Mouse (Mus musculus) heart, adult 18-20 months (tissue): ENCODE measurements around the gene Snrnp48. TPM values are rescaled to one million over a fixed set of nuclear protein-coding genes. Genes with fewer than 3 reads are reported as not detected.

Source experiments
- DNase-seq, 2 experiments: peaks; one replicate each; pipeline ENCODE4 v3.0.0; 2021 to 2022; ENCODE audit warnings: mixed read lengths in 1 of 2
- long read RNA-seq, 2 experiments: library from polyadenylated mRNA; stranded (forward); transcript quantifications; one replicate each; pipeline ENCODE4 v2.0.0; 2021
- total RNA-seq, 2 experiments: library from RNA; stranded (reverse); gene quantifications; 2 replicates each; pipeline ENCODE4 v1.2.3; 2021

The Snrnp48 gene
- total RNA-seq, result 10 to 100 TPM; 10.0 to 10.2 TPM
- long read RNA-seq, experiment 1, transcript Snrnp48-201 (9 exons, 1,785 nt), result major isoform, 6 of 13 reads
- long read RNA-seq, experiment 1, partial matches to known transcripts, result 6 of 13 reads
- long read RNA-seq, experiment 1, other reads (novel, unspliced or antisense), result 0 of 13 reads
- long read RNA-seq, experiment 2, partial matches to known transcripts, result 0 of 2 reads
- long read RNA-seq, experiment 2, other reads (novel, unspliced or antisense), result 0 of 2 reads

- DNase-seq, result peak; percentile 90 to 93
Observed at GRCm38 (mm10) chr13:38204702-38205482, at the start of gene Snrnp48. TSS of gene Snrnp48 (plus strand) at chr13:38204938.

- DNase-seq, result no peak
Observed at GRCm38 (mm10) chr13:38155523-38155922, 49.2 kb upstream of the Snrnp48 start.

GRCm38 (mm10) chr13:38157635-38158034, 47.1 kb upstream of the Snrnp48 start:
- no peak for DNase-seq

- DNase-seq, result no peak
Observed at GRCm38 (mm10) chr13:38162002-38162401, 42.7 kb upstream of the Snrnp48 start.

- DNase-seq, result peak; percentile 84 to 85
Observed at GRCm38 (mm10) chr13:38162668-38163067, 42.1 kb upstream of the Snrnp48 start.

- DNase-seq, result peak; percentile 66 to 70
Observed at GRCm38 (mm10) chr13:38164932-38165331, 39.8 kb upstream of the Snrnp48 start.

GRCm38 (mm10) chr13:38167056-38167455, 37.7 kb upstream of the Snrnp48 start:
- no peak for DNase-seq

- DNase-seq, result peak; percentile 81
Observed at GRCm38 (mm10) chr13:38170707-38171144, 34.0 kb upstream of the Snrnp48 start.

GRCm38 (mm10) chr13:38193406-38193805, 11.3 kb upstream of the Snrnp48 start:
- no peak for DNase-seq

- no peak for DNase-seq
Observed at GRCm38 (mm10) chr13:38201413-38201812, 3.3 kb upstream of the Snrnp48 start.

GRCm38 (mm10) chr13:38204171-38204570, 567 bp upstream of the Snrnp48 start:
- DNase-seq, result no peak

GRCm38 (mm10) chr13:38211122-38211521, 6.4 kb downstream of the Snrnp48 start:
- no peak for DNase-seq

GRCm38 (mm10) chr13:38218686-38219085, 13.9 kb downstream of the Snrnp48 start:
- no peak for DNase-seq

- DNase-seq, result no peak
Observed at GRCm38 (mm10) chr13:38220331-38220730, 15.6 kb downstream of the Snrnp48 start.

GRCm38 (mm10) chr13:38230177-38230821, 25.6 kb downstream of the Snrnp48 start:
- no peak for DNase-seq

GRCm38 (mm10) chr13:38232411-38232810, 27.7 kb downstream of the Snrnp48 start:
- no peak for DNase-seq

GRCm38 (mm10) chr13:38232856-38233625, 28.3 kb downstream of the Snrnp48 start:
- peak in 1 of 2 experiments; percentile 31 for DNase-seq

GRCm38 (mm10) chr13:38234651-38235050, 29.9 kb downstream of the Snrnp48 start:
- no peak for DNase-seq

GRCm38 (mm10) chr13:38235370-38235769, 30.6 kb downstream of the Snrnp48 start:
- DNase-seq, result no peak

- peak in 1 of 2 experiments; percentile 46 for DNase-seq
Observed at GRCm38 (mm10) chr13:38248151-38248550, 43.4 kb downstream of the Snrnp48 start.

GRCm38 (mm10) chr13:38251226-38251625, 46.5 kb downstream of the Snrnp48 start:
- DNase-seq, result peak in 1 of 2 experiments; percentile 32

- peak; percentile 72 to 75 for DNase-seq
Observed at GRCm38 (mm10) chr13:38253696-38254095, 49.0 kb downstream of the Snrnp48 start.
